Mouse (Mus musculus) bone marrow macrophage, adult 2 months (primary cell): ENCODE measurements around the gene Pafah2.

Experiments
- CTCF ChIP-seq: IDR thresholded peaks from 2 replicates; pipeline ENCODE4 v1.5.1; 2012; ENCODE audit warnings: low read depth, mild to moderate bottlenecking, low read length, moderate library complexity
- POLR2A ChIP-seq: IDR thresholded peaks from 2 replicates; pipeline ENCODE4 v1.6.1; 2012; ENCODE audit warnings: mild to moderate bottlenecking, low read depth, low read length, borderline replicate concordance

GRCm38 (mm10) chr4:134356591-134357460, 39.3 kb upstream of the Pafah2 start:
- TF ChIP-seq CTCF (peak; percentile 61), POLR2A (no peak)
